Mouse (Mus musculus) frontal cortex, postnatal 25 days (tissue): ENCODE measurements around the gene Homer3.

Experiments used
- DNase-seq, 2 experiments: peaks; one replicate each; pipeline ENCODE4 v3.0.0; 2022; ENCODE audit warnings: low spot score in 2 of 2

Gene Homer3

GRCm38 (mm10) chr8:70284421-70284820 lies 1.8 kb downstream of the Homer3 start:
- no peak for DNase-seq

GRCm38 (mm10) chr8:70285304-70285703 lies 2.7 kb downstream of the Homer3 start:
- DNase-seq: no peak

GRCm38 (mm10) chr8:70286737-70287136 lies 4.1 kb downstream of the Homer3 start:
- no peak for DNase-seq

- DNase-seq: no peak
Observed at GRCm38 (mm10) chr8:70293988-70294405, 11.4 kb downstream of the Homer3 start.

GRCm38 (mm10) chr8:70300881-70301280 lies 18.3 kb downstream of the Homer3 start:
- no peak for DNase-seq

- peak; percentile 90 to 92 for DNase-seq
Observed at GRCm38 (mm10) chr8:70302358-70302890, 19.8 kb downstream of the Homer3 start, which contains the start of the genes Ddx49 and Cope. Ddx49 (minus strand) TSS chr8:70302489. Cope (plus strand) TSS chr8:70302518.

- no peak for DNase-seq
Observed at GRCm38 (mm10) chr8:70302901-70303300, 20.3 kb downstream of the Homer3 start.

GRCm38 (mm10) chr8:70309311-70309710 lies 26.7 kb downstream of the Homer3 start:
- DNase-seq: no peak

- no peak for DNase-seq
Observed at GRCm38 (mm10) chr8:70313399-70313798, 30.8 kb downstream of the Homer3 start.

- DNase-seq: peak; percentile 70 to 72
Observed at GRCm38 (mm10) chr8:70315624-70316510, 33.2 kb downstream of the Homer3 start, which contains the start of gene Cers1. Cers1 (plus strand) TSS chr8:70315775.

GRCm38 (mm10) chr8:70316511-70317504 lies 34.2 kb downstream of the Homer3 start:
- peak; percentile 58 to 72 for DNase-seq

GRCm38 (mm10) chr8:70317872-70318271 lies 35.2 kb downstream of the Homer3 start:
- no peak for DNase-seq

- no peak for DNase-seq
Observed at GRCm38 (mm10) chr8:70323716-70324115, 41.1 kb downstream of the Homer3 start.

- DNase-seq: no peak
Observed at GRCm38 (mm10) chr8:70327512-70327911, 44.9 kb downstream of the Homer3 start.

- no peak for DNase-seq
Observed at GRCm38 (mm10) chr8:70329124-70329834, 46.7 kb downstream of the Homer3 start, which contains the start of gene Gdf1. Gdf1 (plus strand) TSS chr8:70329817.

- no peak for DNase-seq
Observed at GRCm38 (mm10) chr8:70329835-70330740, 47.5 kb downstream of the Homer3 start.

GRCm38 (mm10) chr8:70330741-70331364 lies 48.2 kb downstream of the Homer3 start:
- peak; percentile 44 to 57 for DNase-seq

GRCm38 (mm10) chr8:70331526-70331925 lies 48.9 kb downstream of the Homer3 start:
- DNase-seq: no peak
